Mouse (Mus musculus) CH12.LX (cell line): ENCODE results near the gene Cyp2t4.

Experiments
- CTCF ChIP-seq, 2 experiments: IDR thresholded peaks in 1 of 2; conservative IDR thresholded peaks in 1 of 2; 2 replicates each; pipeline ENCODE4 v1.5.1; 2011 to 2012; ENCODE audit warnings: low read depth in 2 of 2, low read length in 2 of 2, improper control_type of control experiment in 1 of 2, inconsistent platforms in 1 of 2, mild to moderate bottlenecking in 1 of 2, moderate library complexity in 1 of 2
- TCF12 ChIP-seq: IDR thresholded peaks from 2 replicates; pipeline ENCODE4 v1.6.1; 2014; ENCODE audit warnings: low read depth, mild to moderate bottlenecking, inconsistent platforms, low read length, improper control_type of control experiment
- UBTF ChIP-seq: IDR thresholded peaks from 2 replicates; pipeline ENCODE4 v1.6.1; 2012; ENCODE audit warnings: low read depth, mild to moderate bottlenecking, inconsistent platforms, low read length, improper control_type of control experiment, moderate library complexity

GRCm38 (mm10) chr7:27128946-27129345 lies 24.6 kb upstream of the Cyp2t4 start:
- TF ChIP-seq UBTF = no peak
- TF ChIP-seq TCF12 = no peak
- no peak for TF ChIP-seq CTCF (conservative IDR thresholded peaks at IDR 0.05 in 1 of 2, IDR thresholded peaks at IDR 0.05 in 1 of 2; ENCODE audit: low read depth in 2 of 2, low read length in 2 of 2)
